Mouse (Mus musculus): ENCODE data around the gene Gpr89. TPM values are rescaled to one million over a fixed set of nuclear protein-coding genes. Genes with fewer than 3 reads are reported as not detected.

Gene Gpr89
- polyA plus RNA-seq, 1 experiment from 2014 or later: 34.6 TPM

GRCm38 (mm10) chr3:96902336-96902999 lies 2.7 kb downstream of the Gpr89 start:
- WGBS: 91% methylated on average over 4 of the region's 4 CpGs
- no peaks in the 10 kb centered on the region for H3K9me3 ChIP-seq (replicated peaks)
- H3K27ac ChIP-seq (replicated peaks): no peak overlapping the region
- H3K27me3 ChIP-seq (ENCODE audit: low read depth, poor library complexity, severe bottlenecking): peaks cover 4% of the 10 kb centered on the region
- no peak overlapping the region for H3K4me3 ChIP-seq
- DNase-seq (ENCODE audit: low spot score): no peak
- peaks cover 14% of the 10 kb centered on the region for H3K4me1 ChIP-seq
- H3K36me3 ChIP-seq: peaks cover 10% of the 10 kb centered on the region

- no peak overlapping the region for H3K4me3 ChIP-seq
- no peak for DNase-seq (ENCODE audit: low spot score)
- peaks cover 78% of the 10 kb centered on the region for H3K36me3 ChIP-seq
- 96% methylated on average over 7 of the region's 7 CpGs for WGBS
- no peaks in the 10 kb centered on the region for H3K9me3 ChIP-seq (replicated peaks)
- H3K27me3 ChIP-seq (ENCODE audit: low read depth, poor library complexity, severe bottlenecking): no peaks in the 10 kb centered on the region
- H3K27ac ChIP-seq (replicated peaks): no peak overlapping the region
- H3K4me1 ChIP-seq: no peaks in the 10 kb centered on the region
Measured at GRCm38 (mm10) chr3:96883690-96884089, 21.5 kb downstream of the Gpr89 start.

DNA sequence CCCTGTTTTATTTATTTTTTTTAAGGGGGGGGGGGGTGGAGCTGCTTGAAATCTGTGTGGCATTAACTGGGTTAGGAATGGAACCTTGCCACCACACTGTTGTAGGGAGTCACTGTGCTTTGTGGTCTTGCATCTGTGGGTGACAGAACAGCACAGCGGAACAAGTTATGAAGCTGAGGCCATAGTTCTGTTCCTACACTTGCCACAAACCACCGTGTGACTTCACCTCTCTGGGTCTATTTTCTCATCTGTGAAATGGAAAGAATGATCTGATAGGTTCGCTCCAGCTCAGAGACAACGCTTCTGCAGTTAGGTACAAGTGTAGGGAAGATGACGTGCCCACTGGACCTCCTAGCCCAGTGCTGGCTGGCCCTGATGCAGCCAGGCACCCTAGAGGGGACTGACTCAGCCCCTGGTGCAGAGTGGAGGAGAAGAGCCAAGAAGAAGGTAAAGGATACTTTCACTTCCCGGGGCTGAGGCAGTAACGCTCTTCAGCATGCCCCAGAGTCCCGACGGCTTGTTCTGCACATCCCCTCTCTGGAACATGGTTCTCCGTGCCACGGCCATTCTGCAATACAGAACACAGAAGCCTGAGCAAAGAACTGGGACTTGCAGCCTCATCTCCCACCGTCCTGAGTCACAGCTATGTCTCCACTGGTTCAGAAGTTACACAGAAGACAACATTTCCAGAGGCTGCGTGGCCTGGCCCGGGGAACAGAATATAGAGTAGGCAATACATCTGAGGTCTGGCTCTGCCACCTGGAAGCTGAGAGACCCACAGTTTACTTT lies 22.9 kb downstream of the Gpr89 start:
- WGBS: 93% methylated on average over 14 of the region's 14 CpGs

GRCm38 (mm10) chr3:96881557-96881956 lies 23.6 kb downstream of the Gpr89 start:
- H3K4me1 ChIP-seq: no peaks in the 10 kb centered on the region
- no peaks in the 10 kb centered on the region for H3K27me3 ChIP-seq (ENCODE audit: low read depth, poor library complexity, severe bottlenecking)
- H3K9me3 ChIP-seq (replicated peaks): no peaks in the 10 kb centered on the region
- no peak for DNase-seq (ENCODE audit: low spot score)
- 88% methylated on average over 6 of the region's 6 CpGs for WGBS
- peaks cover 74% of the 10 kb centered on the region for H3K36me3 ChIP-seq
- H3K4me3 ChIP-seq: no peak overlapping the region
- H3K27ac ChIP-seq (replicated peaks): no peak overlapping the region

More for the DNA sequence above, 22.9 kb downstream of the Gpr89 start:
- no peak overlapping the region for H3K4me3 ChIP-seq
- H3K27ac ChIP-seq (replicated peaks): no peak overlapping the region
- H3K9me3 ChIP-seq (replicated peaks): no peaks in the 10 kb centered on the region
- H3K27me3 ChIP-seq (ENCODE audit: low read depth, poor library complexity, severe bottlenecking): no peaks in the 10 kb centered on the region
- H3K36me3 ChIP-seq: peaks cover 80% of the 10 kb centered on the region
- DNase-seq (ENCODE audit: low spot score): no peak
- no peaks in the 10 kb centered on the region for H3K4me1 ChIP-seq

- WGBS: 92% methylated on average over 4 of the region's 4 CpGs
- H3K36me3 ChIP-seq: peaks cover 69% of the 10 kb centered on the region
- H3K4me3 ChIP-seq: no peak overlapping the region
- no peaks in the 10 kb centered on the region for H3K4me1 ChIP-seq
- no peak for DNase-seq (ENCODE audit: low spot score)
- no peak overlapping the region for H3K27ac ChIP-seq (replicated peaks)
- no peaks in the 10 kb centered on the region for H3K27me3 ChIP-seq (ENCODE audit: low read depth, poor library complexity, severe bottlenecking)
- no peaks in the 10 kb centered on the region for H3K9me3 ChIP-seq (replicated peaks)
Measured at GRCm38 (mm10) chr3:96880385-96880784, 24.8 kb downstream of the Gpr89 start.

- H3K27me3 ChIP-seq (ENCODE audit: low read depth, poor library complexity, severe bottlenecking): no peaks in the 10 kb centered on the region
- H3K4me3 ChIP-seq: no peak overlapping the region
- WGBS: 91% methylated on average over 9 of the region's 9 CpGs
- H3K9me3 ChIP-seq (replicated peaks): no peaks in the 10 kb centered on the region
- DNase-seq (ENCODE audit: low spot score): no peak
- no peaks in the 10 kb centered on the region for H3K4me1 ChIP-seq
- peaks cover 74% of the 10 kb centered on the region for H3K36me3 ChIP-seq
- no peak overlapping the region for H3K27ac ChIP-seq (replicated peaks)
Measured at GRCm38 (mm10) chr3:96879536-96879935, 25.6 kb downstream of the Gpr89 start.

DNA sequence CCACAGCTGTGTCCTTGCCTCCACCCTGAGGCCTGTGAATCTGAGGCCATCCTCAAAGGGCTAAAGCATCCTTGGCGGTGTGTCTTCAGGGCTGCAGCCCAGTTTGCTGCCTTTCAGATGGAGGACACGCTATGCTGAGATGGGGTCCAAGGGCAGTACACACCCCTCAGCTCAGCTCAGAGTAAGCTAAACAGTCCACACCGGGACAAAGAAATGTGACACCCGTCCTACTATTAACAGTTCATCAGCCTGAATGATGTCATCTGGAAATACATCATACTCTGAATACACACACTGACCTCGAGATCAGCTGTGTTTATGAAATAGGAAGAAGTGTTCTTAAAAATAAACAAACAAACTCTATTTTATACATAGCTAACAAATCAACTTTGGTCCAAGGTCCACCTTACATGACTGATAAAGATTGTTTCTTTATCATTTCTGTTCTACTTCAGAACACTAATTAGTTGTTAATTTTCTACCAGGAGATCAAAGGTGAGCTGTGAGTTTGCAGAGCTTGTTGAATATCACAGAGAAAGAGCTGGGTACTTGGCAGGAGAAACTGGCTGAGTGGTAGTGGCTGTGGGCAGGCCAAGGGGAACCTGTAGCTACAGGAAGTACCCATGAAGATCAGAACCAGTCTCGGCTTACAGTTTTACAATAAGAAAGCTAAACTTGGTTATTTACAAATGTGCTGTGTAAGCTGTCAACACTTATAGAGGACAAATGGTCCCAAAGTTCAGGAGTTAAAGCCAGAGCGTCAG lies 30.2 kb downstream of the Gpr89 start:
- no peak overlapping the region for H3K27ac ChIP-seq (replicated peaks)
- H3K27me3 ChIP-seq (ENCODE audit: low read depth, poor library complexity, severe bottlenecking): no peaks in the 10 kb centered on the region
- WGBS: 90% methylated on average over 7 of the region's 7 CpGs
- no peak for DNase-seq (ENCODE audit: low spot score)
- H3K36me3 ChIP-seq: peaks cover 83% of the 10 kb centered on the region
- H3K4me1 ChIP-seq: no peaks in the 10 kb centered on the region
- no peak overlapping the region for H3K4me3 ChIP-seq
- H3K9me3 ChIP-seq (replicated peaks): no peaks in the 10 kb centered on the region

DNA sequence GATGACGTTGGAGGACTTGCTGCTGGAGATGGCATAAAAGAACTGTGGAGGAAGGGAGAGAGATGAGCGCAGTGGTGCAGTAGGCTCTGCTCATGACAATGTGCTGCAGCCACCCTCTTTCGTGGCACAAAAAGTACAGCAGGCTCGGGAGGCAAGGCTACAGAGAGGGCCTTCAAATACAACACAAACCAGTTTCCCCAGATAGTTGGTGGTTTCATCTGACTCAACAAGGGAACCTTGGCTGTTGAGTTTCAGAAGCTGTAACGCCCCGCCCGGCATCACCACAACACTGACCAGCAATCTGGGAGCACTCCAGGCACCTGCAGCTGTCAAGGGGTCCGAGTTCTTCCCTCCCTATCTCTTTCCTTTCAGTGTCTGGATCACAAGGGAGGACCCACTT lies 32.6 kb downstream of the Gpr89 start:
- H3K4me1 ChIP-seq: no peaks in the 10 kb centered on the region
- H3K36me3 ChIP-seq: peaks cover 87% of the 10 kb centered on the region

DNA sequence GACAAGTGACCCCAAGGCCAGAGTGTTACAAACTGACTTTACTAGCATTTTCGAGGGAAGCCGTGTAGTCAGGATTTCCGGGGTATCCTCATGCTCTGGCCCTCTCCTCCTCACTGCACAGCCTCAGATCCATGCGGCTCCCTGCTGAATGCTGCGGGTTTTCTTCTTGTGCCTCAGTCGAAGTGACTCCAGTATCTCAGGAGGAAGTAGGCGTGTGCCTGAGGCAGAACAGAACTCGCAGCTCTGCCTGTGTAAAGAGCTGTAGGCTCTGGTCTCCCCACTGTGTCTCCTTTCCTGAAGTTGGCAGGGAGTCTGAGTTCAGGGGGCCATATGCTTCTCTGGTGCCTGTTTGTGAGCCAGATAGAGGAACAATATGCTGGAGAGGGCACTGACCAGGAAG lies 34.1 kb downstream of the Gpr89 start:
- H3K4me3 ChIP-seq: no peak overlapping the region
- H3K36me3 ChIP-seq: peaks cover 82% of the 10 kb centered on the region
- DNase-seq (ENCODE audit: low spot score): no peak
- no peak overlapping the region for H3K27ac ChIP-seq (replicated peaks)
- no peaks in the 10 kb centered on the region for H3K27me3 ChIP-seq (ENCODE audit: low read depth, poor library complexity, severe bottlenecking)
- H3K4me1 ChIP-seq: no peaks in the 10 kb centered on the region
- no peaks in the 10 kb centered on the region for H3K9me3 ChIP-seq (replicated peaks)
- WGBS: 91% methylated on average over 8 of the region's 8 CpGs

More for the DNA sequence above, 32.6 kb downstream of the Gpr89 start:
- H3K4me3 ChIP-seq: no peak overlapping the region
- H3K27ac ChIP-seq (replicated peaks): no peak overlapping the region
- 97% methylated on average over 8 of the region's 8 CpGs for WGBS
- H3K9me3 ChIP-seq (replicated peaks): no peaks in the 10 kb centered on the region
- DNase-seq (ENCODE audit: low spot score): no peak
- H3K27me3 ChIP-seq (ENCODE audit: low read depth, poor library complexity, severe bottlenecking): no peaks in the 10 kb centered on the region

- no peak overlapping the region for H3K27ac ChIP-seq (replicated peaks)
- H3K9me3 ChIP-seq (replicated peaks): no peaks in the 10 kb centered on the region
- H3K4me1 ChIP-seq: no peaks in the 10 kb centered on the region
- no peak for DNase-seq (ENCODE audit: low spot score)
- WGBS: 94% methylated on average over 2 of the region's 2 CpGs
- no peak overlapping the region for H3K4me3 ChIP-seq
- H3K36me3 ChIP-seq: peaks cover 77% of the 10 kb centered on the region
- no peaks in the 10 kb centered on the region for H3K27me3 ChIP-seq (ENCODE audit: low read depth, poor library complexity, severe bottlenecking)
Measured at GRCm38 (mm10) chr3:96870270-96870669, 34.9 kb downstream of the Gpr89 start.

GRCm38 (mm10) chr3:96869091-96869490 lies 36.1 kb downstream of the Gpr89 start:
- Histone ChIP-seq H3K9me3 (replicated peaks) (no peaks in the 10 kb centered on the region), H3K27me3 (ENCODE audit: low read depth, poor library complexity, severe bottlenecking) (no peaks in the 10 kb centered on the region), H3K4me3 (no peak overlapping the region), H3K36me3 (peaks cover 66% of the 10 kb centered on the region), H3K4me1 (no peaks in the 10 kb centered on the region), H3K27ac (replicated peaks) (no peak overlapping the region)
- 94% methylated on average over 7 of the region's 7 CpGs for WGBS
- DNase-seq (ENCODE audit: low spot score): no peak

DNA sequence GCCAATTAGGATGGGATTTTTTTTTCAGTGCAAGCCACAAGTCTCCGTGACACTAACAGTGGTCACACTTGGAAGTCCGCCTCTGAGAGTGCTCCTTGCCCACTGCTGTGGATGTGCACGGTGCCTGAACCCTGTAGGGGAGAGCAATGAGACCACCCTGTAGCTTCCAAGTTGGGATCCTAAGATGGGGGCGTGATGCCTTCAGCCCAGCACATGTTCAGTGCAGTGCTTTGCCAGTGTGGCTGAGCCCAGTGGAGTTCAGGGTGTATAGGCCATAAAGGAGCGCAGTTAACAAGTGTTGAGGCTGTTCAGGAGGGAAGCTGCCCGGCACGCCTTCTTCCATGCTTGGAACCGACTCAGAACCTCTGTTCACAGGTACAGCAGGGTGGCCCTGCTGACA lies 36.6 kb downstream of the Gpr89 start:
- WGBS: 93% methylated on average over 8 of the region's 8 CpGs
- H3K36me3 ChIP-seq: peaks cover 60% of the 10 kb centered on the region
- no peak overlapping the region for H3K27ac ChIP-seq (replicated peaks)
- no peak for DNase-seq (ENCODE audit: low spot score)
- H3K4me3 ChIP-seq: no peak overlapping the region
- H3K9me3 ChIP-seq (replicated peaks): no peaks in the 10 kb centered on the region
- H3K4me1 ChIP-seq: no peaks in the 10 kb centered on the region
- H3K27me3 ChIP-seq (ENCODE audit: low read depth, poor library complexity, severe bottlenecking): no peaks in the 10 kb centered on the region

- Histone ChIP-seq H3K9me3 (replicated peaks) (no peaks in the 10 kb centered on the region), H3K4me3 (no peak overlapping the region), H3K27me3 (ENCODE audit: low read depth, poor library complexity, severe bottlenecking) (no peaks in the 10 kb centered on the region), H3K27ac (replicated peaks) (no peak overlapping the region), H3K4me1 (no peaks in the 10 kb centered on the region), H3K36me3 (peaks cover 53% of the 10 kb centered on the region)
- 90% methylated on average over 3 of the region's 3 CpGs for WGBS
- no peak for DNase-seq (ENCODE audit: low spot score)
Measured at GRCm38 (mm10) chr3:96867863-96868262, 37.3 kb downstream of the Gpr89 start.

Data from midbrain, embryonic 10.5 days (tissue).